Mouse (Mus musculus) kidney, adult 18-20 months (tissue): ENCODE measurements around the gene Depp1.

Experiments
- DNase-seq: peaks from one replicate; pipeline ENCODE4 v3.0.0; 2021

Depp1 gene

DNA sequence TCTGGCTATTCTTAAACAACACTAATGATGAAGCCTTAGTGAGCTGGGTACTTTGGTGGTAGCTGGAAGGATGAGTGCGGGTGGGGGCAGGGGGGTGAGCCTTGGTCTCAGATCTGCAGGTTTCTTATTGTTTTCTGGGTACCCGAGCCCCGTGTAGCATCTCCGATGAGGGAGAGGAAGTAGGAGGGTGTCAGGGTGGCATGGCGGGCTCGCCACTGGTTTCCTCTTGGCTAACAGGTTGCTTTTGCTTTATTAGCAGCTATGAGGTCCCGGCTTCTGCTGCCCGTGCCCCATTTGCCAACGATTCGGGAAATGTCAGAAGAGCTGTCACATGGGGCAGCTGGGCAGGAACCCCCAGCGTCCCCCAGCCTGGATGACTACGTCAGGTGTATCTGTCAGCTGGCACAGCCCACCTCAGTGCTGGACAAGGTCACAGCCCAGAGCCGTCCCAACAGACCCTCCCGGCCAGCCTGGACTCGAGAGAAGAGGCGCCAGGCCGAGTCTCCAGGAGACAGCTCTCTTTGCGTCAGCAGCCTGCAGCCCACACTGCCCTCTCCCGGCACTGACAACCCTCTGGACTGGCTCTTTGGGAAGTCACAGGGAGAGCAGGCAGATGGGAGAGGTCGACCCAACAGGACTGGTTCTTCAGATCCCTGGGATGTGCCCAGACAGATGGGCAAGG is 1.2 kb downstream of the Depp1 start:
- peak; percentile 63 for DNase-seq

DNA sequence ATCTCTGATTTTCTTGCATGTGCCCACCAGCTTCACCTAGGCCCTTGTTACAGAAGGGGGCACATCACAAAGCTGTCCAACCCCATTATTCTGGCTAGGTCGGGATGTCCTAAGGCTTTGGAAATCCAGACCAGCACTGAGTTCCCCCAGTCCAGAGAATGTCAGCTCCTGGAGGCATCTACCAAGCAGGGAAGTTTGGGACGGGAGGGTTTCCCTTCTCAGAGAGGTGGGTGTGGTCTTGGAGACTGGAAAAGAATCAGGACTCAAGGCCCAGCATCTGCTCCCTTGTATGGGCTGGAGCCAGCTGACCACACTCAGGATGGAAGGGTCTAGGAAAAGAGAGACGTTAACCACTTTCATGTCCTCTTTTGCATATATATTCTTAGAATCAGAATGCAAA is 2.8 kb downstream of the Depp1 start:
- no peak for DNase-seq

DNA sequence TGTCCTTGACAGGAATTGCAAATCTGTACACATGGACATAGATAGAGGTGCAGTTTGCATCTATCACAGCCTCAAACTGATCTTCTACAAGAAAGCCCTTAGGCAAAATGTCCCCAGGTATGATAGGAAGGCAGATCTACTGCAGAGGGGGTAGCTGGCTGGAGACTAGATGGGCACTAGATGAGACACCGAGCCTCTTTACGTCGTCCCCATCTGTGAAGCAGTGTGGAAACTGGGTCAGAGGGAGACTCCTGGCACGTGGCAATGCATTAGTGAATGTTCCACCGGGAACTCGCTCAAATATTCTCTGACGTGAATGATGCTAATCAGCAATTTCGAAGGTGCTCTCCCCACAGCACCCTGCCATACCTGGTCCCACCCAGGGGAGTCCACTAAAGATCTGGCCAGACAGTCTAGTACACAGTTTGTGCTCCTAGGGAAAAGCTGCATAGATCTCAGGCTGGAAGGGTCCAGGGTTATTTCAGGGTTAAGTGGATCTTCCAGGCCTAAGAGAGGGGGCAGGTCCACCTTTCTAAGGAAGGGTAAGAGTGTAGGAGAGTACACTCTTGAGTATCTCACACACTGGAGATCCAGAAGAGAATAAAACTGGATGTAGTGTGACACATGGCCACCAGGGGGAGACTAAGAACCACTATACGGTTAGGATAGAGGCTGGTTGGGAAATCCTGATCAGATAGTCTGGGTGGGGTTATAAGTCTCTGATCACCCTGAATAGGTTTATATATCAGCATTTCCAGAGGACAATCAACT is 3.5 kb downstream of the Depp1 start:
- DNase-seq = peak; percentile 64

DNA sequence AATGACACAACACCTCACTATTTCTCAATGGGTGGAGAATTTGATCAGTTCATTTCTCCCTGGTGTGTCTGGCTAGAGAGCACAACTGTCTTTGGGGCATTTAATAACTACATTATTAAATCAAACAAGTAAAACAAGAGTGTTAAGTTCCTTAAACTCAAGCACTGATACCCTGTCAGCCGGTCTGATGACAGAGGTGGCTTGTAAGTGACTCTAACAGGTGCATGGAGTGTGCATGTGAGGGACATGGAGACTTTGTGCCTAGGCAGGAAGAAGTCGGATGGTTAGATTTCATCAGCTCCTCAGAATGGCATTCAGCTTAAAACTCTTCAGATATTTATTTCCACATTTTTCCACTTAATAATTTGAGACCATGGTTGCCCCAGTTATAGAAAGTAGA is 13.0 kb downstream of the Depp1 start:
- DNase-seq = no peak

DNA sequence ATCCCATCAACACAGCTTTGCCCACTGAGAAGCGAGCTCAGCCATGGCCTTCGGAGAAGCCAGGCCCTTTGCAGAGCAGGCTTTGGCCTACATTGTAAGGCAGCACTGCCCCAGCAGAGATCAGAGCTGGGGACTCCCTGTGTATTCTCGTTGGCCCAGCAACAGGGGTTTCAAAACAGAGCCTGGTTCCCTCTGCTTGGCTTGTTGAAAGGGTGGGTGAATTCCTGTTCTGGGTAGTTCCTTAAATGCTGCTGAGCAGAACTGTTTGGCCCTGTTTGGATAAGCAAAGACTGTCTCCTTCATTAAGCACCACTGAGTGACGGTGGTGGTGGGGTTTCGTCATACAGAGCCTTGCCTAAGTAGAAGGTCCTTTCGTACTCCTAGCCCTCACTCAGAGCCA is 13.6 kb downstream of the Depp1 start:
- no peak for DNase-seq

DNA sequence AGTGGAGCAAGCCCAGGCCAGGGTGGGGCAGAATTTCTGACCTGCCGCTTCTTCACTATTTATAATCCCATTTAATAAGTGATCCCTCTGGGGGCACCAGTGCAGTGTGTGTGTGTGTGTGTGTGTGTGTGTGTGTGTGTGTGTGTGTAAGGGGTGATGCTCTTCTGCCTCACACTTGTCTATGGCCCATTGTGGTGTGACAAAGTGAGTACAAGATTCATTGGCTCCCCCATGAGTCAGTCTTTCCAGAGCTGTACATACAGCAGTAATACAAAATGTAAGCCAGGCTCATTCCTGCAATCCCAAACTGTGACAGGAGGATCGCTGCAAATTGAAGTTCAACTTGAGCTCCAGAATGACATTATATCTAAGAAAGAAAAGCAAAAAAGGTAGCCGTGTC is 14.4 kb downstream of the Depp1 start:
- DNase-seq = no peak

DNA sequence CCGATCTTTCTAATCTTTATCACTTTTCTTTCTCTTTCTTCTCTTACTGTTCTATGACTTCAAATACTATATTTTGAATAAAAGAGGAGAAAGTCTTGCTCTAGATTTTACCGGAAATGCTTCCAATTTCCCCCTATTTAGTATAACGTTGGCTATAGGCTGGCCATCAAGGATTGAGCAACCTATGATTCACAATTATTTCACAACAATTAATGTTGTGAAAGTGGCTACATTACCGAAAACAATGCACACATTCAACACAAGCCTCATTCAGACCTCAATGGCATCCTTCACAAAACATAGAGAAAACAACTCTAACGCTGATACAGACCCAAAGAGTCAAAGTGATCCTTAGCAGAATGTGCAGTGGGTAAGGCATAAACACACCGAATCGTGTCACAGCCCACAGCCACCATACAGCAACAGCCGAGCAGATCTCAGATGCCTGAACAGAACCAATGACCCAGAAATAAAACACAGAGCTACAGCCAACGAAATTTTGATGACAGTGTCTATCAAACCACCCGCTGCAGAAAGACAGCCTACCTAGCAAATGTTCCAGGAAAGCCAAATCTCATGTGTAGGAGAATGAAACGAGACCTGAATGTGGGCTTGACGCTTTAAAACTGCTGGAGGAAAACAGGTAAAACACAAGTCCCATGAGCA is 15.8 kb downstream of the Depp1 start:
- DNase-seq = no peak

DNA sequence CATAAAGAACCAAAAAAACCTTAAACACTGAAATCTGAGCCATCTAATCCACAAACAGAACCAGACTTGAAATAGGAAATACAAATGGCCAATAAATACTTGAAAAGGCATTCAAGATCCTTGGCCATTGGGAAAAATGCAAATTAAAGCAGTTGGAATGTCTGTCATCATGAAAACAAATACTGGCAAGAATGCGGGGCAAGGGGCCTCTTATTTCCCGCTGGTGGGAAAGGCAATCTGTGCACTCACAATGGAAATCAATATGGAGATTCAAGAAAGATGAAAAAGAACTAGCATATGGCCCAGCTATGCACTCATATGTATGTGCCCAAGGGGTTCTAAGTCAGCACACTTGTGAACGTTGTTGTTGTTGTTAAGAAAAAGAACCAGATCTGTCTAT is 16.5 kb downstream of the Depp1 start:
- DNase-seq = no peak

DNA sequence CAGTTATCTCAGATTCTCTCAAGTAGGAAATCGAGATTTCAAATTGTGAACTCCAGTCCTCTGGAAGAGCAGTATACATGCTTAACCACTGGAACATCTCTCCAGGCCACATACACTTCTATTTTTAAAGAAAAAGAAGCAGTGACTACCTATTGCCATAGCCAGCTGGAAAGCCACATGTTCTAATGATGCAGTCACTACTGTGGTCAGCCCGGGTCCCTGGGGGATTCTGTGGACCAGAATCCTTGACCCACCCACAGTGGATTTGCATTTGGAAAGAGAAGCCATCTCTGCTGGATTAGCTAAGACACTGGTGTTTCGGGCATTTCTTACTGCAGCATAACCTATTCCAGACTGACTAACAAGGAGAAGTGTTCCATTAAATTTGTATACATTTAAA is 17.0 kb downstream of the Depp1 start:
- no peak for DNase-seq

DNA sequence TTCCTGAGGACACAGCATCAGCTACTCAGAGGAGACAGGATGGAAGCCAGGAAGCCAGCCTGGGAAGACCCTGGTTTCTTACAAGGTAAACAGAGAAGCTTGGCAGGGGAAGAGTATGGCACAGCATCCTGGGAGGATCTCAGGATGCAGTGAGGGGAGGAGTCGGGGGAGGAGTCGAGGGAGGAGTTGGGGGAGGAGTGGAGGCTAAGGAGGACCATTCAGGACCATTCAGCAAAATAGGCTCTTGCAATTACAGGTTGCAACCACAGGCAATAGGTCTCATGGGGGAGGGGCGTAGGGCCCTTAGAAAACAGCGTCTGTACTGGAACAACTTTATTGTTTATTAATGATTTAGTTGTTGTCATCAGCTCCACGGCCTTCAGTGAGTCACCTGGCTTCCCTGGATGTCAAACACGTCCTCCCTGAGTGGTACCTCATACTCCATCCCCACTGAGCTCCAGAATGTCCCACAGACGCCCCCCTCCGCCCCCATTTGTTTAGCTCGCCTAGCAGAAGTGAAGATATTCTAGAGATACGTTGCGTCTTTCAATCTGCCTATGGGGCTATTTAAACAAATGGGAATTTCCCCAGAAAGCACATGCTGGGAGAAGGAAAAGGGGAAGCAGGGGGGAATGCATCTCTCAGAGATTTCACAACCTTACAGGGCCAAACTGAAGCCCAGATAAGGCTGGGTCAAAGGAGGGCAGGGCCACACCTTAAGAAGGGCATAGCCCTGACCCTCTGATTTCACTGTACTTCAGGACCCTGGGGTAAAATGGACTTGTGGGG is 18.5 kb downstream of the Depp1 start:
- DNase-seq = no peak

DNA sequence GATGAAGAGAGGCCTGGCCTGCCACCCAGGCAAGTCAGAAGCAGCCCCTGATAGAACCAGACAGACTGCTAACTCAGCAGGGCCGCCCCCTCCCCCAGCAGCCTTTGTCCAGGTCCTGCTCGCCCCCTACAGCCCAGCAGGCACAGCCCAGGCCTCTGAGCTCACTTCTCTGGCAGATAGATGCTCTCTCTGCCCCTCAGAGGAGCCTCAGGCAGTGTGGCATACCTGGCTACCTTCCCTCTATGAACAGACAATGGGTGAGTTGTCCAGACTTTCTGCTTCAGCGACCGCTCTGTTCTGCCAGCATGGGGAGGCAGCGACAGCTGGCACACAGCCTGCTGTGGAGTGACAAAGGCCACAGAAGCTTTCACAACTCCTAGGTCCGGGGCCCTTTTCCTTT is 19.7 kb downstream of the Depp1 start:
- no peak for DNase-seq

DNA sequence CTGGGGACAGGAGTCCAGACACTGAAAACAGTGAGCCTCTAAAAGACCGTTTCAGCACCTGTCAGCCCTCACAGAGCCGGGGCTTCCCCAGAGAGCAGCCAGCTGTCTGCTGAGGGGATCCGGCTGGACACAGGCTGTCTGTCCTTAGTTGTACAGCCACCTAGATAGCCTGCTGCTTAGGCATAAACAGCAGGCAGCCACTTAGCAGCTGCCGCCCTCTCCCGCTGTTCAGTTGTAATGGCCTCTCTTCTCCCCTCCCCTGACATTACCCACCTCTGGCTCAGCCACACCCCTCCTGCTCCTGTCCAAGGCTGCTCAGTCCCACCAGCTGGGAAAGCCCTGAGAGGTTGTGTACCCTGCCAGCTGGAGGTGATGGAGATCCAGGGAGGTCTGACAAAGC is 20.6 kb downstream of the Depp1 start:
- DNase-seq = no peak

DNA sequence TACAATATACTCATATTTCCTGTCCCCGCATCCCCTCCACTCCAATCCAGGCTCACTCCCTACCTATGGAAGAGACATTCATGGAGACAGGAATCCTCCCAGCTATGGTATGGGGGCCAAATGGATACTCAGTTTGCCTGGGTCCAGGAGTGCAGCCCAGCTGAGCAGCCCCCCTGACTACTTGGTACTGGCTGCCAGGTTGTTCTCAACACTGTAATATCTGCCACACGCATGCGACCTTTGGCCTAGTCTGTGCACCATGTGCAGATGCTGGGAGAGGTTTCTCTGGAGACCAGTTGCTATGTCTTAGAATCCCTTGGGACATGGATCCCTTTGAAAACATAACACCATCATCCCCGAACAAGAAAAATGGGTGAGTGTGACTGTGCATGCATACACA is 21.4 kb downstream of the Depp1 start:
- DNase-seq = no peak

DNA sequence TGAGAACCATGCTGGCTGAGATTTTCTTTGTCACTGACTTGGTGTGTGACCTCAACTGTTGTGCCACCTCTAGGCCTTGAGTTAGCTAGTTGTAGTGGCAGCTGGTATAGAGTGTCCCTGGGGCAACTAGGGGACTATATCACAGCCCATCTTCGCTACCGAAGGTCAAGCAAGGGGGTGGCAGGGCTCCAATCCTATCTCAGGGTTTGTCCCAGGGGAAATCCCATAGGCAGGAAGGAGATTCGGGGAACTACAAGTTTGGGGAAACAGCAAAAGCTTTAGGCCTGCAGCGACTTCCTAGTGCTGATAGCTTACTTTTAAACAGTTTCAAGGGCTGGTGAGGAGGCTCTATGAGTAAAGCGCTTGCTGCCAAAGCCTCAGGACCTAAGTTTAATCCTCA is 21.9 kb downstream of the Depp1 start:
- DNase-seq = no peak

DNA sequence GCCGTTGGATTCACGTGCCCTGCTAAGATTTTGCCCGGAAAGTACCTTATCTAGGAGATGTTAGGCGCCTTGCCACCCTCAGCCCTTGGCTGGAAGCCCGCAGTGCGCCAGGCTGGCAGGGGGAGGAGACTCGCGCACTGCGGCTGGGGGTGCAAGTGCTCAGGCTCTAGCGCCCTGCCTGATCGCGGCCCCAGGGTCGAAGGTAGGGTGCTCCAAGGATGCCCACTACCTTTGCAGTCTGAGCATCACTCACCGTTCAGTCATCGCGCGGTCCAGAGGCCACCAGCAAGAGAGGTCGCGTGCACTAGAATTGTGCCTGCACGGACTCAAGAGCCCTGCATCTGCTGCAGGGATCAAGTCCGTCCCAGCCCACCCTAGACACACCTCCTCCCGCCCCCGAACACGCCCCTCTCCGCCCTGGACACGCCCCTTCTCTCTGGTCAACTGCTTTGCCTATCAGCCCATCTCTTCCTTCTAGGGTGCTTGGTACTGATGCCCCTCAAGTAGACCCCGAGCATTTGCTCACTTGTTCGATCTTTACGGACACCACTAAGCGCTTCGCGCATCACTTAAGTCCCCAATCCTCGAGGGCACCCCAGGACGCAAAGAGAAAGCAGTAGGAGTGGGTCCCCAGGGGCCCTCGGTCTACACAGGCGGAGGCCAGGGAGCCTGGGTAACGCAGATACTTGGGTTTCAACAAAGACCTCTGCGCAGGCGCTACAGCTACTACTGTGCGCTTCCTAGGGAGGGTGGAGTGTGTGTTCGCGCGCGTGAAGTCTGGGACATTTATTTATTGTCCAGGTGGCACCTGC is 23.3 kb downstream of the Depp1 start, which contains the start of gene Rassf4:
TSS of gene Rassf4 (minus strand) at position 482 of the 812 bp plus-strand sequence.
- DNase-seq = peak; percentile 76

DNA sequence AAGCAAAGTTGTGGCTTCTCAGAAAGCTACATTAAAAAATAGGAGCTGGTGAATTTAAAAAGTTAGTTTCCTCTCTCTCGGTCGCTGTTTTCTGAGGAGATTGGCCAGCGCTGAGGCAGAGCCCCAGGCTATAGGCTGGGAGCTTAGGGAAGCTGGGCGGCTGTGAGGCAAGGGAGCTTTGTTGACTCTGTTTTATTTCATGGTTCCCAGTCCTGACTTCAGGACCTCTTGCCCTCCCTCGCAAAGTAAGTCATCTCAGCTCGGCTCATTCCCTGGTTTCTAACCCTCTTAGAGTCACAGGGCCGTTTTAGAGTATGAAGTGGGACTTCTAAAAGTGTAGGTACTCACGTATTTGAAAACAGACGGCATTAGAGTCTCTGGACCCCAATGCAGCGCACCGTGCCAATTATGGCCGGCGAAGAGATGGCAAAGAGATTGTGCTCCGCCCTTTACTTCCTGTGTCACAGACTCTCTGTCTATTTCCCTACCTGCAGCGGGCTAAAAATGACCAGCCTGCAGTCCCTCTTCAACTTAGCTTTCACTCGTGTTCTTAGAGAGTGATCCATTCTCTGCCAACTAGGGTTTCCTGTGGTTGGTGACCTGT is 24.0 kb downstream of the Depp1 start:
- no peak for DNase-seq

DNA sequence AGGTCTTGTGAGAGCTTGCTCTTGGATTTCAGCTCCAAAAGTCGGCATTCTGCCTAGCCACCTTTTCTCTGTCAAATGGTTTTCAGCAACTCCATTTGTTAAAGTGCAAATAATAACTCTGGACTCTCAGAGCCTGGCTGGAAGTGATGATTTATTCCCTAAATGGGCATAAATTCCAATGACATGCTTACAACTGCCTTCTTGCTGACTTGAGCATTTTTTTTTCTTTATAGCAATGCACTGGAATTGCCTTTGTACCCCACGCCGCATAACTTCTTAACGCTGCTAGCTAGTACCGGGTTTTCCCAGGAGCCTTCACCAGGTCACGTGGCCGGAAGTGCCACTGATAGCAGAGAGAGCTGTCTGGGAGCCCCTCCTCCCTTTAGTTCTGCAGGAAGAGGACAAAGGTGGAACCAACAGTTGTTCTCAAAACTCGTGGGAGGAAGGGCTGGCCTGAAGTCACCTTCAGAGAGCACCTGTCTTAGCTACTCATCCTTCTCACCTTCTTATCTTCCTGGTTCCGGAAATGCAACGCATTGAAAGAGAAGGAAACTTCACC is 26.0 kb downstream of the Depp1 start:
- DNase-seq = no peak

DNA sequence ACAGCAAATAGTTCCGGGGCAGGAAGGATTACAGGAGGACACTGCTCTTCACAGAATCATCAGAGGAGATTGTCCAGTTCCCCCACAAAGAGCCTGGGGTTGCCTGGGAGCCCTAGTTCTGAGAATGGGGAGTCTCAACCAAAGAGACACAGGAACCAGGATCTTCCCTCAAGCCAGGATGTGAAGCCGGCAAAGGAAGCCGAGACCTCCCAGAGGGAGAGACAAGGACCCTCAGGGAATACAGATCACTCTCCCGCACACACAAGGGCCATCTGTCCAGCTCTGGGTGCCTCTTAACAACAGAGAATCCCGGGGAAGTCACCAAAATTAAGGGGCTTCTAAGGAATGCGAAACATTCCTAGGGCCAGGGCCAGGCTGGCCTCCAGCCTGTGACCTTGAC is 26.9 kb downstream of the Depp1 start:
- no peak for DNase-seq

DNA sequence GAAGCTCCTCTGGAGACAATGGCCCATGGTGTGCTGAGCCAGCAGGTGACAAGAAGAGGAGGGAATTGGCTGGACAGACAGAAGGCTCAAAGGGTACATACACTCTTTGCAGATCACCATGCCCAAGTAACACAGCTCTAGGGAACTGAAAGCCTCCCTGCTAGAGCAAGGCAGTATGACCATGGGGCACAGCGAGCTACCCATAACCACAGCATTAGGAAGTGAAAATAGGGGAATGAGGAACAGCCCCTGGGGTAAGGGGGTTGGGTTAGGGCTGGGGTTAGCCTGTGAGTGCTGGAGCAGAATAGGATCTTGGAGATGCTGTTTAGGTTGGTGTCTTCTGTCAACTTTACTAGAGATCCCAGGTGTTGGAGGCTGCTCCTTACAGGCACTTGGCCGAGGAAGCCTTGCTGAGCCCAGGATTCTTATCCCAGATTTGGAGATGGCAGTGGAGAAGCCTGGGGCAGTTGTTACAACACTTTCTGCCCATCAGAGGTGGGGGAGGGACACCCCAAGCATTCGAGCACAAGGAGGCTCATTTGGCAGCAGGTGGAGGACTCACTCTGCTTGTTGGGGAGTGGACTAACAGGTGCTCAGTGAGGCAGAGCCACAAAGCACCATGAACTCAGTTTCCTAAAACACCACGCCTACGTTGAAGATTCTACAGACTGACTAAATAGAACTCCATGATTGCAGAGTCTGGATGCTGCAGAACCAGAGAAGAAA is 29.3 kb downstream of the Depp1 start:
- no peak for DNase-seq

DNA sequence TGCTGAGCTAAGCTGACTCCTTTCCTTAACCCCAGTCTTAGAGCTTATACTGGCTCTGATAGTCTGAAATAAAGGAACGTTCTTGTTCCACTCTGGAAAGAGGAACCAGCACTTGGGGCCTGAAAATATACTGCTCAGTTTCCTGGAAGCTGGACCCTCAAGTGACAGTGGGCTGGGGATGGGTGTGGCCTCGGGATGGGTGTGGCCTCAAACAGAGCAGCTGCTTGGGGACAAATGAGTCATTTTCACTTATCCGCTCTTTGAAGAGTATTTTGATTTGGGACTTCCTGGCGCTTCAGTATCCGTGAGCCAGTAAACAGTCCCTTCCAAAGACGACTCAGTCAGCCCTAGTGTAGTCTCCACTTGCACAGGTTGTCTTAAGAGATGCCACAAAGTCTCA is 31.9 kb downstream of the Depp1 start:
- DNase-seq = no peak

DNA sequence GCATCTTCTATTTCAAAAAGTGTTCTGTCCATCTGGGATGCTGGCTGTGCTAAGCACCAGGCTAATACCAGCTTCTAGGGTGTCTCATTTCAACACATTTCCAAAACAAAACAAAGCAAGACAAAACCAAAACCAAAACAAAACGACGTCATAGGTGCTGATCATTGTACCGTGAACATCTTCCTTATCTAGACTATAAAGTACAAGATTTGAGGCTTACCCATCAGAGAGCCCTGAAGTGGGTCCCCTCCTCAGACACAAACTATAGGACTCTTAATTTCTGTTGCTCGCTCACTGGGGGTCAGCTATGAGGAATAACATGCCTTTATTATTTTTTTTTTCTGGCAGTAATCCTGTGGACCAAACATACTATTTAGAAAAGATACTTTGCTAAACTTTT is 43.2 kb downstream of the Depp1 start:
- no peak for DNase-seq
